8 mouse cellular contexts compared by ENCODE assay signal in the genomic region with DNA sequence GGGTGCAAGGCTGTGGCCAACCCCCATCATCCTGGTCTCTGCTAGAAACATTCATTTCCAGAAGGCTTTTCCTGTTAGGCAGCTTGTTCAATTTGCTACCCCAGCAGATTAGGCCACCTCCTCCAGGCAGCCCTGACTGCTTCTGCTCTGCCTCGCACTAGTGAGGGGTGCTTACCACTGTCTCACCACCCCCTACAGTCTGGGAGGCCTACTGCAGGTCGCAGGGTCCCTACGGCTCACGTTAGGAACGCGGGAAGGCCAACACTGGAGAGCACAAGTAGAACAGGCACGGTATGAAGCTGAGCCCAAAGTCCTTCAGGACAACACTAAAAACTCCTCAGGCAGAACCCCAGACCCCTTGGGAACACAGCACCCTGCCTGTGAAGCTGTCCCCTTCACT. TPM values are rescaled to one million over a fixed set of nuclear protein-coding genes. Genes with fewer than 3 reads are reported as not detected.
DNase-seq lines count a peak whose midpoint lies in the region; ATAC-seq and TF ChIP-seq lines count a peak whose summit lies in the region.

No protein-coding gene starts in this region.

- no peak; the same call in 1 of the 2 replicates for TF ChIP-seq CTCF in kidney, adult 2 months (conservative IDR thresholded peaks at IDR 0.05; ENCODE audit: insufficient read depth, insufficient read length, low read depth, low read length)

- H3K4me1 ChIP-seq in kidney, embryonic 14.5 days (ENCODE audit: control insufficient read depth, insufficient read depth, low read length), result peaks cover 62% of the 10 kb centered on the region
- H3K4me1 ChIP-seq in kidney, adult 2 months (ENCODE audit: control insufficient read depth, insufficient read depth, low read length), result peaks cover 5% of the 10 kb centered on the region; the same call in 1 of the 2 replicates
- H3K4me1 ChIP-seq in brown adipose tissue, adult 24 weeks (ENCODE audit: control insufficient read depth, insufficient read depth, insufficient read length, low read length), result peaks cover 52% of the 10 kb centered on the region
- H3K4me1 ChIP-seq in intestine, embryonic 14.5 days (replicated peaks; ENCODE audit: control insufficient read depth, insufficient read depth, low read length), result peaks cover 36% of the 10 kb centered on the region
- peaks cover 78% of the 10 kb centered on the region for H3K4me1 ChIP-seq in neural tube, embryonic 13.5 days (replicated peaks)

- no peak overlapping the region for H3K27ac ChIP-seq in kidney, embryonic 14.5 days (ENCODE audit: low read depth, low read length)
- H3K27ac ChIP-seq in kidney, adult 2 months (ENCODE audit: insufficient read depth, low read depth, low read length), result no peak overlapping the region
- H3K27ac ChIP-seq in brown adipose tissue, adult 24 weeks (replicated peaks; ENCODE audit: low read depth, low read length), result no peak overlapping the region
- no peak overlapping the region; the same call in 1 of the 2 replicates for H3K27ac ChIP-seq in intestine, embryonic 14.5 days (ENCODE audit: low read depth)
- H3K27ac ChIP-seq in neural tube, embryonic 13.5 days (replicated peaks), result no peak overlapping the region

- ATAC-seq in kidney, embryonic 14.5 days (ENCODE audit: low FRiP score, low TSS enrichment), result no peak
- no peak for ATAC-seq in intestine, embryonic 14.5 days (replicated peaks; ENCODE audit: low FRiP score, low TSS enrichment, low read depth)
- no peak for ATAC-seq in neural tube, embryonic 13.5 days (ENCODE audit: low read depth)
- ATAC-seq in erythroblast, adult 5-6 weeks (replicated peaks; ENCODE audit: low FRiP score, poor library complexity, severe bottlenecking), result no peak

- TF ChIP-seq POLR2A in kidney, adult 2 months (IDR thresholded peaks at IDR 0.05; ENCODE audit: low read depth, low read length), result no peak

- H3K9me3 ChIP-seq in kidney, embryonic 14.5 days (ENCODE audit: control insufficient read depth, low read length), result no peaks in the 10 kb centered on the region
- no peaks in the 10 kb centered on the region for H3K9me3 ChIP-seq in intestine, embryonic 14.5 days (ENCODE audit: control insufficient read depth, low read length)
- H3K9me3 ChIP-seq in neural tube, embryonic 13.5 days, result no peaks in the 10 kb centered on the region

- H3K36me3 ChIP-seq in kidney, embryonic 14.5 days (ENCODE audit: control insufficient read depth, insufficient read depth, low read length), result peaks cover 46% of the 10 kb centered on the region
- no peaks in the 10 kb centered on the region for H3K36me3 ChIP-seq in kidney, adult 2 months (ENCODE audit: control insufficient read depth, insufficient read depth, low read length)
- peaks cover 49% of the 10 kb centered on the region for H3K36me3 ChIP-seq in intestine, embryonic 14.5 days (ENCODE audit: control insufficient read depth, insufficient read depth, low read length)
- peaks cover 47% of the 10 kb centered on the region for H3K36me3 ChIP-seq in neural tube, embryonic 13.5 days

- H3K9ac ChIP-seq in kidney, embryonic 14.5 days (ENCODE audit: low read depth, low read length), result peak overlapping the region; percentile 100; the same call in 1 of the 2 replicates
- H3K9ac ChIP-seq in intestine, embryonic 14.5 days (ENCODE audit: low read length), result peak overlapping the region; percentile 97
- peak overlapping the region; percentile 100 for H3K9ac ChIP-seq in neural tube, embryonic 13.5 days

- H3K4me2 ChIP-seq in kidney, embryonic 14.5 days (replicated peaks; ENCODE audit: low read depth, low read length), result peak overlapping the region; percentile 70
- H3K4me2 ChIP-seq in intestine, embryonic 14.5 days (ENCODE audit: low read length), result peak overlapping the region; percentile 93
- peak overlapping the region; percentile 97 for H3K4me2 ChIP-seq in neural tube, embryonic 13.5 days

- 87% methylated on average over 7 of the region's 7 CpGs for WGBS in kidney, embryonic 14.5 days
- 81% methylated on average over 7 of the region's 7 CpGs for WGBS in kidney, adult 2 months
- 79% methylated on average over 7 of the region's 7 CpGs for whole genome bisulfite sequencing in intestine, embryonic 14.5 days
- 85% methylated on average over 7 of the region's 7 CpGs for WGBS in neural tube, embryonic 13.5 days

- H3K4me3 ChIP-seq in kidney, embryonic 14.5 days (ENCODE audit: low read length), result peak overlapping the region; percentile 97
- H3K4me3 ChIP-seq in kidney, adult 2 months (ENCODE audit: insufficient read depth, low read depth, low read length), result no peak overlapping the region
- peak overlapping the region; percentile 1; the same call in 1 of the 2 replicates for H3K4me3 ChIP-seq in brown adipose tissue, adult 24 weeks (ENCODE audit: insufficient read depth, low read depth, low read length)
- H3K4me3 ChIP-seq in intestine, embryonic 14.5 days (ENCODE audit: low read depth, low read length), result no peak overlapping the region
- peak overlapping the region; percentile 98 for H3K4me3 ChIP-seq in neural tube, embryonic 13.5 days

- DNase-seq in kidney, adult 2 months, result no peak
- no peak for DNase-seq in intestine, embryonic 14.5 days (ENCODE audit: low spot score)
- no peak for DNase-seq in ovary, postnatal 36 days (ENCODE audit: low spot score)
- DNase-seq in thymus, postnatal 36 days, result no peak

- H3K27me3 ChIP-seq in kidney, embryonic 14.5 days (ENCODE audit: control insufficient read depth, insufficient read depth, low read length), result no peaks in the 10 kb centered on the region
- H3K27me3 ChIP-seq in kidney, adult 2 months (replicated peaks; ENCODE audit: control insufficient read depth, insufficient read depth, low read length), result no peaks in the 10 kb centered on the region
- H3K27me3 ChIP-seq in intestine, embryonic 14.5 days (replicated peaks; ENCODE audit: control insufficient read depth, insufficient read depth, low read length), result no peaks in the 10 kb centered on the region
- no peaks in the 10 kb centered on the region for H3K27me3 ChIP-seq in neural tube, embryonic 13.5 days

RNA-seq across cellular contexts. Expression of a gene that starts 2.8 kb away (rescaled TPM):
- polyA plus RNA-seq in kidney, embryonic 14.5 days (2014; fragmentation: Nextera tagmentation; extraction: Ambion mirVana), result 50.8 and 58.5 TPM in 2 replicates
- 85.3 and 90.6 TPM in 2 replicates for polyA plus RNA-seq in kidney, adult 2 months (2012; rRNA removed)
- 31.5 and 38.8 TPM in 2 replicates for polyA plus RNA-seq in brown adipose tissue, adult 24 weeks (2012; ENCODE audit: insufficient read depth, insufficient read length, missing spikeins)
- 56.2 and 58.8 TPM in 2 replicates for polyA plus RNA-seq in intestine, embryonic 14.5 days (2014; fragmentation: Nextera tagmentation; extraction: Ambion mirVana)
- polyA plus RNA-seq in neural tube, embryonic 13.5 days (2015; fragmentation: Nextera tagmentation; extraction: Ambion mirVana), result 73.4 and 101 TPM in 2 replicates
- 20.9 and 30.7 TPM in 2 replicates for total RNA-seq in erythroblast, adult 5-6 weeks (2015; ENCODE audit: low replicate concordance)
- total RNA-seq in erythroblast, adult 5-6 weeks (2017; ENCODE audit: low replicate concordance), result 25.1 and 26.3 TPM in 2 replicates

RNA-seq across cellular contexts. Expression of a gene that starts 6.7 kb away (rescaled TPM):
- polyA plus RNA-seq in kidney, embryonic 14.5 days (2014; fragmentation: Nextera tagmentation; extraction: Ambion mirVana), result 3.8 and 5.7 TPM in 2 replicates
- polyA plus RNA-seq in kidney, adult 2 months (2012; rRNA removed), result 10.7 and 12.1 TPM in 2 replicates
- 0.58 and 0.75 TPM in 2 replicates for polyA plus RNA-seq in brown adipose tissue, adult 24 weeks (2012; ENCODE audit: insufficient read depth, insufficient read length, missing spikeins)
- polyA plus RNA-seq in intestine, embryonic 14.5 days (2014; fragmentation: Nextera tagmentation; extraction: Ambion mirVana), result 9.4 and 9.8 TPM in 2 replicates
- polyA plus RNA-seq in neural tube, embryonic 13.5 days (2015; fragmentation: Nextera tagmentation; extraction: Ambion mirVana), result 2.1 TPM in 2 replicates
- 2.3 TPM in 1 of 2 replicates, not detected in the other for total RNA-seq in erythroblast, adult 5-6 weeks (2015; ENCODE audit: low replicate concordance)
- 0.42 and 1.2 TPM in 2 replicates for total RNA-seq in erythroblast, adult 5-6 weeks (2017; ENCODE audit: low replicate concordance)

RNA-seq across cellular contexts. Expression of a gene that starts 27.4 kb away (rescaled TPM):
- 314 and 362 TPM in 2 replicates for polyA plus RNA-seq in kidney, embryonic 14.5 days (2014; fragmentation: Nextera tagmentation; extraction: Ambion mirVana)
- 27.7 and 27.8 TPM in 2 replicates for polyA plus RNA-seq in kidney, adult 2 months (2012; rRNA removed)
- polyA plus RNA-seq in brown adipose tissue, adult 24 weeks (2012; ENCODE audit: insufficient read depth, insufficient read length, missing spikeins), result 36.7 and 42.7 TPM in 2 replicates
- polyA plus RNA-seq in intestine, embryonic 14.5 days (2014; fragmentation: Nextera tagmentation; extraction: Ambion mirVana), result 315 and 324 TPM in 2 replicates
- 66.3 and 75.0 TPM in 2 replicates for polyA plus RNA-seq in neural tube, embryonic 13.5 days (2015; fragmentation: Nextera tagmentation; extraction: Ambion mirVana)
- total RNA-seq in erythroblast, adult 5-6 weeks (2015; ENCODE audit: low replicate concordance), result 45.0 and 45.4 TPM in 2 replicates
- total RNA-seq in erythroblast, adult 5-6 weeks (2017; ENCODE audit: low replicate concordance), result 65.9 and 114 TPM in 2 replicates

RNA-seq across cellular contexts. Expression of a gene that starts 48.4 kb away (rescaled TPM):
- polyA plus RNA-seq in kidney, embryonic 14.5 days (2014; fragmentation: Nextera tagmentation; extraction: Ambion mirVana), result 11.5 and 15.1 TPM in 2 replicates
- polyA plus RNA-seq in kidney, adult 2 months (2012; rRNA removed), result 63.4 and 75.3 TPM in 2 replicates
- polyA plus RNA-seq in brown adipose tissue, adult 24 weeks (2012; ENCODE audit: insufficient read depth, insufficient read length, missing spikeins), result 1.6 and 1.8 TPM in 2 replicates
- 15.9 and 18.3 TPM in 2 replicates for polyA plus RNA-seq in intestine, embryonic 14.5 days (2014; fragmentation: Nextera tagmentation; extraction: Ambion mirVana)
- 23.7 and 26.9 TPM in 2 replicates for polyA plus RNA-seq in neural tube, embryonic 13.5 days (2015; fragmentation: Nextera tagmentation; extraction: Ambion mirVana)
- not detected in 2 replicates for total RNA-seq in erythroblast, adult 5-6 weeks (2015; ENCODE audit: low replicate concordance)
- 0.51 TPM in 1 of 2 replicates, not detected in the other for total RNA-seq in erythroblast, adult 5-6 weeks (2017; ENCODE audit: low replicate concordance)

RNA-seq across cellular contexts. Expression of a gene that starts 52.0 kb away (rescaled TPM):
- polyA plus RNA-seq in kidney, embryonic 14.5 days (2014; fragmentation: Nextera tagmentation; extraction: Ambion mirVana), result 8.0 and 9.3 TPM in 2 replicates
- polyA plus RNA-seq in kidney, adult 2 months (2012; rRNA removed), result 8.1 and 10.4 TPM in 2 replicates
- polyA plus RNA-seq in brown adipose tissue, adult 24 weeks (2012; ENCODE audit: insufficient read depth, insufficient read length, missing spikeins), result 34.5 and 46.5 TPM in 2 replicates
- 1.8 and 2.0 TPM in 2 replicates for polyA plus RNA-seq in intestine, embryonic 14.5 days (2014; fragmentation: Nextera tagmentation; extraction: Ambion mirVana)
- 3.2 and 3.6 TPM in 2 replicates for polyA plus RNA-seq in neural tube, embryonic 13.5 days (2015; fragmentation: Nextera tagmentation; extraction: Ambion mirVana)
- total RNA-seq in erythroblast, adult 5-6 weeks (2015; ENCODE audit: low replicate concordance), result 20.5 and 32.3 TPM in 2 replicates
- 23.8 and 24.4 TPM in 2 replicates for total RNA-seq in erythroblast, adult 5-6 weeks (2017; ENCODE audit: low replicate concordance)

Comparison
In these comparisons a context has a peak if more than half of its experiments do, and no peak if none do; other contexts are left out.
1. H3K4me3 ChIP-seq: peak in kidney, embryonic 14.5 days (single experiment), brown adipose tissue, adult 24 weeks (single experiment) and neural tube, embryonic 13.5 days (single experiment); none in kidney, adult 2 months (single experiment) and intestine, embryonic 14.5 days (single experiment).
2. Peak in every context shown above with its lines, with median percentiles within 50 percentile points of each other: H3K4me2 ChIP-seq and H3K9ac ChIP-seq.